Mouse (Mus musculus): ENCODE measurements around the gene Inava.
A peak's percentile ranks its signal among the peaks of the same experiment; 100 is the strongest.

Gene Inava

DNA sequence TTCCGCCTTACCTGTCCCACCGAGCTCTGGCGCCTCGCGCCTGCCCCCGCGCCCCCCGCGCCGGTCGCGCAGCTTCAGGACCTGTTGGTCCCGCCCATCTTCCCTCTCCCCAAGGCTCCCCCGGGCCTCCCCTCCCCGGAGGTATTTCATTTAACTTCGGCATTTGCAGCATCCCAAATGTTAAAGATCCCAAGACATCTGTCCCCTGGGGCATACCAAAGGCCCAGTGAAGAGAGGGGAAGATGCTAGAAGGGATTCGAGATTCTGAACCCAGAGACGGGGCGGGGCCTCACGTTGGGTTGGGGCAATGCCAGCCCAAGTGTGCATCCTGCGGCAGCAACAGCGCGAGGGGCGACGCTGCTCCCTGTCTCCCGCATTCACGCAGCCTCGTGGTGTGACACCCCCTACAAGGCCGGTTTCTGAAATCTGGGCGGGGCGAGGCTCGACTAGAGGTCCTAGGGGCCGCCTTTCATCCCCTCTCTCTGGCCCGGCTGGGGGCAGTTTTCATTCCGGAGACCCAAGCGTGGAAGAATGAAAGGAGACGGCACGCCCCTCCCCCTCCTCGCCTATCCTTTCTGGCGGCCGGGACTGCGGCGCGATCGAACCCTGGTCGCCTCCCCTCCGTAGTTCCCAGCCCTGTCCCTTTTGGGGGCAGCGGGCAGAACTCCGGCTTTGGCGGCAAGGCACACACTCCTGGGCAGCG lies at the start of gene Inava:
Gene Inava, minus strand, starts transcription at position 373 of the 703 bp plus-strand sequence.
- DNase-seq (ENCODE audit: low spot score in 2 of 2): peak in 1 of 2 experiments; percentile 43

DNA sequence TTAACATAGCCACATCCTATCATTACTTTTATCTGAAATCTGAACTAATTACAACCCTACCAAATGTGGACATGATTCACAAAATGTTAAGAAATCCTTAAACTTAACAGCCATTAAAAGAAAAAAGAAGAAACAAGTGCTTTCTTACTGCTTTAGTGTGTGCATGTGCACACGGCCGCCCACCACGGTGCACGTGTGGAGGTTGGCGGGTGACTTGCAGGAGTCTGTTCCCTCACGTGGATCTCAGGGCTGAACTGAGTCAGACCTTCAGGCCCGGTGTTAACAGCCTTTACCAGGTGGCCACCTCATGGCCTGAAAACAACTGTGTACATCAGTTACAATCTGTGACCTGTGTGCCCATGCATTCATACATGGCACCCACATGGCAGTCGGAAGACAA lies 43.3 kb upstream of the Inava start:
- DNase-seq (ENCODE audit: low spot score in 2 of 2): no peak

DNA sequence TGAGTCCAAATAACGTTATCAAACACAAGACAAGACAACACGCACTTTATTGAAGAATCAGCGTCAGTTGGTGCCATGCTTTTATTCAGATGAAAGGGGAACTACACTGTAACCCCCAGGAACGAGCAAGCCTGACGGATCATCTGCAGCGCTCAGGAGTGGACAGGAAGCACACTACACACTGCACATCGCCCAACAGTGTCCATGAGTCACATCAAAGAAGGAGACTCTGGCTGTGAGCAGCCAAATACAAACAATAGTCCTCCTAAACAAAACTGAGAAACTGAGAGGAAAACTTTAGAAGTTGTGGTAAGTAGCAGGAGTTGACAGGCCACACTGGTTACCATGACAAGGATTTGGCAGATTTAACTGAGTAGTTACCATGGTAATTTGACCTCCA lies 34.2 kb upstream of the Inava start:
- DNase-seq (ENCODE audit: low spot score in 2 of 2): no peak

DNA sequence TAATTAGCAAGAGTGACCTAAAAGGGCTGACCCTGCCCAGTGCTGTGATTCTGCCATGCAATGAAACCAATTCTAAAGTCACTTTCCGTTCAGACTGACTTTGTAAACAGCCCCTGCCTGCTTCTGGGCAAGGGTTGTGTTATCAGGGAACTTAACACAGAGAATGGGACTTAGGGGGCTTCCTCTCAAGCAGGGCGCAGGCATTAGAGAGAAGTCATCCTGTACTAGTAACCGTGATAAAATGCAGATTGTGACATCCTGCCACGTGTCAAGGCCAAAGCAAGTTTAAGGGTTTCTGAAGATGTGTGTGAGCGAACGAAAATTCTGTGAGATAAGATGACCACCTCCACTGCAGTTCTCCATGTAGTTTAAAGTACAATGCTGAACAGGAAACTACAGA lies 32.1 kb upstream of the Inava start:
- no peak for DNase-seq (ENCODE audit: low spot score in 2 of 2)

DNA sequence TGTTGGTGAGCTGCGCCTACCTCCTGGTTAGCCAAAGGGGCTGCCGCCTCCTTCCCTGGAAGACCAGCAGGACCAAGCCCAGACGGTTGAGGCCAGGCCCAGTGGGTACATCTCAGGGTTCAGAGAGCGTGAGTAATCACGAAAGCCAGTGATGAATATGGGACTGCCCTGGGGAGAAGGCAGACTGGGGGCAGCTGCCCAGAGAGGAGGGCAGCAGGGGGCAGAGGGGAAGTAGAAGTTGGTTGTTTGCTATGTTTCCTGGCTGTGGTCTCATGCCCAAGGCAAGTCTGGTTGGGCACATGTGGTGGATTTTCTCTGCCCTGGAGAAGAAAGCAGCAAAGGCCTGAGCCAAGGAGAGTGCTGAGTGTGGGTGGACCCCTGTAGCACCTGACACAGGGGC lies 29.3 kb upstream of the Inava start:
- no peak for DNase-seq (ENCODE audit: low spot score in 2 of 2)

DNA sequence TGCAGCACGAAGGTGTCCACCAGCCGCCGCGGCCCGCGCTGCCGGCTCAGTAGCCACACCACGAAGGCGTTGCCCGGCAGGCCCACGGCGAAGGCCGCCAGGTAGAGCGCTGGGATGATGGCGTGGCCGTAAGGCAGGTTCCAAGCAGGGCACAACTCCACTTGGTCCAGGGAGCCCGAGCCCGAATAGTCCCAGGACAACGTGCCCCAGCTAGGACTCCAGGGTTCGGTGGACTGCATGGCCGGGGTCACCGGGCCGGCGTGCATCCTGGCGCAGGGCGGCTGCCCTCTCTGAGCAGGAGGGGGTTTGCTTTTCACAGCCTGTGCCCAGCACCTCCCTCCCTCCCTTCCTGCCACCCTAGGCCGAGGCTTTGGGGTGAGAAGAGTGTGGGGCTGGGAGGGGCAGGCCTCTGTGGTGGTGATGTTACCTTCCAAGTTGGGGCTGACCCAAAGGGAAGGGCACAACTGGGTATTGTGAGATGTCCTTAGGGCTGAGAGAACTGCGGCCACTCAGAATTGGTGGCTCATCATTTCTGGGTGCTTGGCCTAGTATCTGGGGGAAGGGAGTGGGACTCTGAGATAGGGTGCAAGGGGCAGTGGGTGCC lies 26.7 kb upstream of the Inava start, which contains the start of gene Gpr25:
Gene Gpr25, minus strand, starts transcription at position 239 of the 604 bp plus-strand sequence.
- no peak for DNase-seq (ENCODE audit: low spot score in 2 of 2)

DNA sequence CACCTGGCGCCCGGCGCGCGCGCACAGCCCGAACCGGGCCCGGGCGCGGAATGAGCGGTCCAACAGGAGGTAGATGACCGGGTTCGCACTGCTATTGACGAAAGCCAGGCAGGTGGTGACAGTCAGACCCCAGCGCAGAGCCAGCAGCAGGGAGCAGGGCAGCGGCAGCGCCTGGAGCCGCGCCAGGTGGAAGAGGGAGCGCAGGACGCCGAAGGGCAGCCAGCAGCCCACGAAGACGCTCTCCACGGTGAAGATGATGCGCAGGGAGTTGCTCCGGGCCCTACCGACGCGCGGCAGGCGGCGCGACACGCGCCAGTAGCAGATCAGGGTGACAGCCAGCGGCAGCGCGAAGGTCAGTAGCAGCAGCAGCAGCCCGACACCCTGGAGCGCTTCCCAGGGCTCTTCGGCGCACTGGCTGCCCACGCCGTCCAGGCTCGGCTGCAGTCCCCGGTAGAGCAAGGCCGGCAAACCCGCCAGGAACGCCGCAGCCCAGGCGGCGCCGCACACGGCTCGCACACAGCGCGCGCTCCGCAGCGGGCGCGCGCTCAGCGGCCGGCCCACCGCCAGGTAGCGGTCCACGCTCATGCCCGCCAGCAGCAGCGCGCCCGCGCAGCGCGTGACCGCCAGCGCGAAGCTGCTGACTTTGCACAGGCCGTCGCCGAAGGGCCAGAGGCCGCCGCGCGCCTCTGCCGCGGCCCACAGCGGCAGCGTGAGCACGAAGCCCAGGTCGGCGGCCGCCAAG lies 26.0 kb upstream of the Inava start:
- peak; percentile 25 to 59 for DNase-seq (ENCODE audit: low spot score in 2 of 2)

DNA sequence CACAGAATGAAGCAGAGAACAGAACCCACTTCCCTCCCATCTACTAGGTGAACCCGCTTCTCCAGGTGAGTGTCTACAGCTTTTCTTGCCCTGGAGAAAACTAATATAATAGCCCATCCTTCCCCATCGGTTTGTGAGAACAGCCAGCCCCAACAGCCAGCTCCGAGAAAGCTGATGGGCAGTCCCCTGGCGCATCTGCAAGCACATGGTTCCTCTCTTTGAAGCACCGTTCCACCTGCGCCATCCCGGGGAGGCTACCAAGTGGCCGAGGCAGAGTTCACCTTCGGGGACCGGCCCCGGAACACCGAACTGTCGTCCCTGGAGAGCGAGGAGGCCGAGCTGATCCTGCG lies 25.5 kb upstream of the Inava start:
- no peak for DNase-seq (ENCODE audit: low spot score in 2 of 2)

DNA sequence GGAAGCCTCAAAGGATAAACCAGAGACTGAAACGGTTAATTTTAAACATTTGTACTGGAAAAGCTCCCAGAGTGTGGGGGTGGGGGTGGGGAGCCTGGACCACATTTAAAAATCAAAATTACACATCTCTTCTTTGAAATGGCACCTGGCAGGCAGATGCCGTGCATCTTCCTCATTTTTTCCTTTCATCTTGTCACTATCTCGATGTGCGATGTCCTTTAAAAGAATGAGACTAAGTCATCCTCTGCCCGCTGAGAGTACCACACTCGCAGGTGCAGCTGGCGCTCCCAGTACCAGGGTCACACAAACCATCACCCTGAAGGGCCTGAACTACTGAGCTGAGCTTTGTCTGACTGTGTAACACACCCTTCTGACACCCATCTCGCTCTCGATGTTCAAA lies 24.4 kb upstream of the Inava start:
- no peak for DNase-seq (ENCODE audit: low spot score in 2 of 2)

DNA sequence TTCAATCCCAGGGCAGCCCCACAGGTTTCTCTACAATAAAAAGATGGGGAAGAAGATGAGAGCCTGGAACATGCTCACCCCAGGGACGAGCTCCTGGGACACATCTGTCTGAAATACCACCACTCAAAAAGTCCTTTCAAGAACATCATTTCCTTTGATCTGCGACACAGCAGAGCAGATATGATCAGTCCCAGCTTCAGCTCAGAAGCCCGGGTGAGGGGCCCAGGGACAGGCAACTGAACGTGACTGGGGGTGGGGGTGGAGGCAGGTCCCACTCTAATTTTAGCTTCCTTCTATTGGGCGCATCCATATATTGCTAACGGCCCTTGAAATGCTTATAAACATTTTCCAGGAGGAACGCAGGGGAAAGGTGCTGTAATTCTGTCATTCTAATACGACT lies 21.6 kb upstream of the Inava start:
- no peak for DNase-seq (ENCODE audit: low spot score in 2 of 2)

DNA sequence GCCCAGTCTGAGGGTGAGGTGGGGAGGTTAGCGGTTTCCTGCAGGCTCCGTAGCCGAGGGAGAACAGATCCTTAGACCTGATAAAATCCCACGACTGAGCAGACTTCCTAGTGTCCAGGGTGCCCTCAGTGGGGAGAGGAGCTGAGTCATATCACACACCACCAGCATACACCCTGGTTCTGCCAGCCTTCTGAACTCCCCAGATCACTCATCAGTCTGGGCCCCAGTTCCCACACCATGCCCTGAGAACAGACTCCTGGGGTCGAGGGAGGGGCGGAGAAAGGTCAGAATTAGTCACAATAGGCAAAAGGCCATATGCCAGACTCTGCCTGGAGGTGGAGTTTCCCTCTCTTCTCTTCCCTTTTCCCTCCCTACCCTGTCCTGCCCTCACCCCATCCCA lies 21.1 kb upstream of the Inava start:
- no peak for DNase-seq (ENCODE audit: low spot score in 2 of 2)

DNA sequence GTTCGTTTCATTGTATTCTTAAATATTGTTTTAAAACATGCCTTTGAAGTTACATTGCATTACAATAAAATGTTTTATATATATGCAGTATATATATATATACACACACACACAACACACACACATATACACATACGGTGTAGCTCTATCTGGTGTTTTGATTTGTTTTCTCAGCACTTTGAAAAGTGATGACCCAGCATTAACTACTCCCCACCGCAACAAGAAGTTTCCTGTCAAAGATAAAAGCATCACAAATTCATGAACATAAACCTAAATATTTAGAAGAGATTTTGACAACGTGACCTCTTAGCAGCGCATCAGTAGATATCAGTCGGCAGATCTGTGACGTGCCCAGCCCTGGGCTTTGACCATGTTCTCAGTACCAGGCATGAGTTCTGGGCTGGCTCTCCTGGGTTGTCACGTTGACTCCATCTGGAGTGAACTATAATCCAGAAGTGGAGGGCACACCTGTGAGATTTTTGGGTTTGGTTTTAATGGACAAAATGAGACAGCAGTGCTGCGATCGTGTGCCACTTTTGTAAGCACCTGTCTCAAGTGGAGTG lies 20.5 kb upstream of the Inava start:
- DNase-seq (ENCODE audit: low spot score in 2 of 2): no peak

DNA sequence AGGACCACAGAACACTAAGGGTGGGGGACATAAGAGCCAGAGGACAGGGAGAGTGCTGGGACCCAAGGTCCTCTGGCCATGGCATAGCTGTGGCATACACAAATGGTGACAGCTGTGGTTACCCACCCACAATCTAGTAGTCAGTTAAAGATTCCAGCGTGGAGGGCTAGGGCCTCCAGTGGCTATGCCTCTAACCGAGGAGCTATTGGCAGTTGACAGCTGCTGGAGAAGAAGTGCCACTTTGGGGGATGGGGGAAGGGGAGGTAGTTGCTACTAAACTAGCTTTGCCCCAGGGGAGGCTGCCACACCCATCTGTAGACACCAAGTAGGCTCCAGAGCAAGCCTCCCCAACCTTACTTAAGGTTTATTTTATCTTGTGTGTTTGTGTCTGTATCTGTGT lies 19.4 kb upstream of the Inava start:
- DNase-seq (ENCODE audit: low spot score in 2 of 2): no peak

DNA sequence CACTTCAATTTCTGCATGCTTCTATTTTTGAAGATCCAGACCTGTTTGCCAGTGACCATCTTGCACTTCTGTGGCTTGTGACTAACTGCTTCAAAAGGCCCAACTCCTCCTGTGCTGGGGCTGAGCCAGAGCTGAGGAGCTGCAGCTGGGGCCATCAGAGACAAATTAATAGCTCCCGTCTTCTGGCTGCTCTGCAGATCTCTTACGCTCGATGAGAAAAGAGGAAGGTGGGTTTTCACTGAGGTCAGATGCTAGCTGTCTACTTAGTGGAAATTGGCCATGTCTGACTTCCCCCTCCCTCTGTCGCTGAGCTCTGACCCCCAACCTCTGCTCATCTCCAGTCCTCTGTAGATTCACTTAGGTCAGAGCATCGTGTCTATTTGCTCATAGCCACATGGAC lies 15.6 kb upstream of the Inava start:
- DNase-seq (ENCODE audit: low spot score in 2 of 2): no peak

DNA sequence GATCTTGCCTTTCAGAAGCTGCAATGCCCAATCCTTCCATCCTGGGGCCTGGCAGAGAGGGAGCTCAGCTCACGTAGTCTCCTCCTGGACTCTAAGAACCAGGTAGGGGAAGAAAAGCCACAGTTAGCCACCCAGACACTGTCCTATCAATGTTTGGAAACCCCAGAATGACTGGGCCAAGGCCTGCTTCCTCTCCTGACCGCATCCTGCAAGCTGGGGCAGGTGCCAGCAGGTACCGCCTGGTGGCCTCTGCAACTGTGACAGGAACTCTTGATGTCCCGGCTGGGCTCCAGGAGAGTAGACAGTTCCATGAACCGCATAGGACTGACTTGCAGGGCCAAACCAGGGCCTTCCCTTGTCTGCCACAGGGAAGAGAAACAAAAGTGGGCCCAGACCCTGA lies 13.3 kb upstream of the Inava start:
- no peak for DNase-seq (ENCODE audit: low spot score in 2 of 2)

DNA sequence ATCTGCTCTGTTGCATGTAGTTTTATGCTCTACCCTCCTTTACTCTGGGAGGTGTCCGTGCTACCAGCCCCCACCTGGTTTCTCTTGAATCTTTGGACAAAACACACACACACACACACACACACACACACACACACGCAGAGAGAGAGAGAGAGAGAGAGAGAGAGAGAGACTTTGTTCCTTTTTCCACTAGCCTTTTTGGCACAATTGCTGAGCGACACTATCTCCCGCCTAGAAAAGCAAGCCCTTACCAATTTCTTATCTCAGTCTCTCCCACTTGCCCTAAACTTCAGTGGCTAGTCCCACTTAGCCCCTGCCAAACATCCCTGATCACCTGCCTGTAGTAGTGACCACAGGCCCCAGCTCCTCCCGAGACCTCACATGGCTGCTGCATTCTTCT lies 10.4 kb upstream of the Inava start:
- DNase-seq (ENCODE audit: low spot score in 2 of 2): no peak

DNA sequence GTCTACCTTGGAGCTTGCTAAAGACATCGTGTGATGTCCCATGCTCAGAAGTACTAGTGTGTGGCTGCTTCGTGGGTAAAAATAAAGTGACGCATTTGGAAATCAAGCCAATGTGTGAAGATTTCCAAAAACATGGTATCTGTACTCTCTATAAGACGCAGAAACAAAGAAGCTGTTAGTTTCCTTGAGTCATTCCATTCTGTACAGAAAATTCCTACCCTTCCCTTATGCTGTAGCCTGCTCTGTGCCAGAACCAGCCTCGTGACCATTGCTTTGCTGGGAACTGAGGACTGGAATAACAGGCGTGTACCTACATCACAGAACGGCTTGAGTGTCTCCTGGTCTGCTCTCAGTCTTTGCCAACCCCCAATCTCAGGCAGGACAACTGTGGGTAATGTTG lies 7.7 kb upstream of the Inava start:
- no peak for DNase-seq (ENCODE audit: low spot score in 2 of 2)

DNA sequence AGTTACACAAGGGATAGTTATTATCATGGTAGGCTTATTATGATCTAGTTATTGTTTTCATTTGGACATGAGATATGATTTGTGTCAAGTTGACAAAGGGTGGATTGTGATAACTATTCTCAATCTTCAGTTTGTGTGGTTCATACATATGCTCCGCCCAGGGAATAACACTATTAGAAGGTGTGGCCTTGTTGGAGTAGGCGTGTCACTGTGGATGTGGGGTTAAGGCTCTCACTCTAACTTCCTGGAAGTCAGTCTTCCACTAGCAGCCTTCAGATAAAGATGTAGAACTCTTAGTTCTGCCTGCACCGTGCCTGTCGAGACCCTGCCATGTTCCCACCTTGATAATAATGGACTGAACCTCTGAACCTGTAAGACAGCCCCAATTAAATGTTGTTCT lies 4.4 kb upstream of the Inava start:
- no peak for DNase-seq (ENCODE audit: low spot score in 2 of 2)

DNA sequence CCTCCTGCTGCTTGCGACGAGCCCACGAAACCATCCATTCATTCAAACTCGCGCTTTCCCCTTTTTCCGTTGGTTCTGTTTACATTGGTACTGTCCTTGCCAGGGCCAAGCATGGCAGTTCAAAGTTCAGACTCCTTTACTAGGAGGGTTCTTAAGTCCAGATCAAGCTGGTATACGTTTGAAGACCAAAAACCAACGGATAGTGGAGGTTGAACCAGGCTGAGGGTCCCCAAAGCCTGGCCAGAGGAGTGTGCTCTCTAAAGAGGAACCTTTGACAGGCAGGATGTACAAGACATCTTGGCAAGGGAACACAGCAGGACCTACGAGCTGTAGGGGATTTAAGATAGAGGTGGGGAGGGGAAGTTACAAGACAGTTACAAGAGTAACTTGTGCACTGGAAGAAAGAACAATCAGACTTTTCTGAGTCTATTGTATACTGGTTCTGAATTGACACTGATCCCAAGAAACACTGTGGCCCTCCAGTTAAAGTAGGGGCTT lies 580 bp upstream of the Inava start:
- no peak for DNase-seq (ENCODE audit: low spot score in 2 of 2)

DNA sequence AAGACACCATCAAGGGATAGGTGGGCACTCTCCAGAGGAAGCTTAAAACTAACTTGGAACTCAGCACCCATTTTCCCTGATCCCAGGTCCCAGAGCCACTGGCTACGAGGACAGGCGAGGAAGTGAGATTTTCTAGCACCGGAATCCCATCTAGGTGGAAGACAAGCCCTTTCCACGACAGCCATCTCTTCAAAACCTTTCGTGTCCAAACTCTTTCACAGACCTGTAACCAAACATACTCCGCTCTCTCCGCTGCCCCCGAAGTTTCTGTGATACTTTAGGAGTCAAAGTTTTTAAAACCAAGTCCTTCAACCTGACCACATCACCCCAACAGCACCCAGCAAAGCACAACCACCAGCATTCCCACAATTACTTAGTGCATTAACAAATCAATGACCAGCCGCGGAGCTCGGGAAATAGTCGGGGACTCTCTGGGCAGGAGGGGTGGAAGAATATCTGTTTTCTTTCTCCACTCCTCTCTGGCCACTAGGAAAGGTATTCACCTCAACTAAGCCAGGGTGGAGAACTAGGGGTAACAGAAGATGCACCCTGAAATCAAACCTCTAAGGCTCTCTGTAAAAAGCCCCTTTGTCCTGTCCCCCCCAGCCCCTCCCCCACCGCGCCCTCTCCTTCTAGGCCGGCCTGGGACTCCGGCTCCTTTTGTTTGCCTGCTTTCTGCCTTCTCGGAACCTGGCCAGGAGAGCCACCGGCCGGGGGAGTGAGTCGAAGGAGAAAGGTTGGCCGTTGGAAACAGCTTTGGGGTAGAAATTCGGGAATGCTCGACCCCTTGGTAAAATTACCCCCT lies 876 bp downstream of the Inava start:
- DNase-seq (ENCODE audit: low spot score in 2 of 2): no peak

DNA sequence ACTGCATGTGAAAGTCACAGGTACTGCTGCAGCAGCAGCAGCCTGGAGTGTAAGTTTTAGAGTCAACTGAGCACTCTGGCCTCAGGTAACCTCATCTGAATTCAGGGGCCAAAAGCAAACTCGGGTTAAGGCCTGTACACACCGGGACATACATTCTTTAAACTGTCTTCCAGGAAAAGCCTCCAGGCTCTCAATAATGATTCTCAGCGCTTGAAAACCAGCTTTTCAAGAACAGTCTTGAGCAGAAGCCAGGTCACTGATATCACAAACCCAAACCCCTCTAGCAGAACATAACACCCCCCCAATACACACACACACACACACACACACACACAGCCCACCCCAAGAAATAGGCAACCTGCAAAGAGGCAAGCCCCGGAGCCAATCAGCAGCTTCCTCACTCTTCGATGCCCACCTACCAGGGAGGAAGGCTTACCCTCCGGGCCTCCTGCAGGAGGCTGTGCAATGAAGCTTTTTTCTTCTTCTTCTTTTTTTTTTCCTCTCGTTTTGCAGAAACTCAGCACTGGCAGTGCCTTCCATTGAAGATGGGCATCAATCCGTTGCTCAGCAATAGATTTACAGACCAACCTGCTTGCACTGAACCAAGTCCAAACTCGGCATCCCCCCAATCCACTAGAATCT lies 1.7 kb downstream of the Inava start:
- DNase-seq (ENCODE audit: low spot score in 2 of 2): no peak
